In the genomic region with DNA sequence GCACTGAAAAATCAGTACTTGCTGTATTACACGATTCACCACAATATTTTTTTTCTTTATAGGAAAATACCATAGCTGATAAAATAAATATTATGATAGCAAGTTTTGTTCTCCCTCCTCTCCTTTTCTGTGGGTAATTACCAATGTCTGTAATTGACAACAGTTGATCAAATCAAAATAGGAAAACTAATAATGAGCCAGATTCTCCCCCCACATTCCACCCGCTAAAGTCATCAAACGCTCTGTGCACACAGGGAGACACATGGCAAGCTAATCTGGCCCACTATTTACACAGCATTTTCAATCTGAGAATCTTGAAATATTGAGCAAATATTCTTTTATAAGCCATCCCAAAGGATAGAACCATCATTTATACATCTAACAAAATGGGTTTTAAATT, we compare ENCODE assay signal across 26 mouse cellular contexts.
DNase-seq lines count a peak whose midpoint lies in the region; TF ChIP-seq lines count a peak whose summit lies in the region.
"Had no signal": no experiment of that assay in that cellular context is flagged by ENCODE, and none has a peak within 500 bp of the region (broad histone marks: within the 10 kb centered on the region; RNA-seq: fewer than 3 reads in every experiment).

No protein-coding gene starts in this region.

- no peak overlapping the region for H3K27ac ChIP-seq in layer of hippocampus, adult 2 months
- H3K27ac ChIP-seq: embryonic facial prominence, embryonic 10.5 days; embryonic facial prominence, embryonic 13.5 days; forebrain, embryonic 13.5 days; heart, adult 2 months; heart, embryonic 10.5 days; heart, embryonic 13.5 days; hindbrain, embryonic 14.5 days had no signal

- no peak overlapping the region for H3K4me3 ChIP-seq in layer of hippocampus, adult 2 months
- H3K4me3 ChIP-seq: embryonic facial prominence, embryonic 10.5 days; embryonic facial prominence, embryonic 13.5 days; erythroblast, embryonic 14.5 days; forebrain, embryonic 13.5 days; heart, adult 2 months; heart, embryonic 10.5 days; heart, embryonic 13.5 days had no signal

- TF ChIP-seq CTCF in layer of hippocampus, adult 2 months (conservative IDR thresholded peaks at IDR 0.05) = no peak

- DNase-seq in layer of hippocampus, adult 11-12 months (ENCODE audit: low spot score) = peak; percentile 8
- DNase-seq in layer of hippocampus, adult 9-10 months (ENCODE audit: low spot score) = no peak
- DNase-seq in layer of hippocampus, adult 2 months (ENCODE audit: low spot score in 2 of 2) = peak; percentile 34 to 54
- peak; percentile 7 to 14 for DNase-seq in layer of hippocampus, postnatal 10 days (ENCODE audit: low spot score in 2 of 2)
- DNase-seq in ovary, postnatal 36 days (ENCODE audit: low spot score) = no peak
- DNase-seq in retina, embryonic 14.5 days (ENCODE audit: low spot score) = no peak
- no peak for DNase-seq in cerebellum, postnatal 25 days
- DNase-seq: adrenal gland, adult 8-10 months; adrenal gland, postnatal 25 days; cerebellum, adult 11 months; cerebellum, adult 2 months; cerebellum, adult 9-11 months; cerebellum, postnatal 36 days; embryo, embryonic 11 days; gastrocnemius, postnatal 10 days; gastrocnemius, postnatal 36 days; heart, adult 2 months; heart, postnatal 14 days; heart, postnatal 4 days had no signal

Comparison
In these comparisons a context has a peak if more than half of its experiments do, and no peak if none do; other contexts are left out.
1. DNase-seq: peak in layer of hippocampus, adult 11-12 months (single experiment), layer of hippocampus, adult 2 months (2 of 2) and layer of hippocampus, postnatal 10 days (2 of 2); none in layer of hippocampus, adult 9-10 months (single experiment), ovary, postnatal 36 days (single experiment), retina, embryonic 14.5 days (single experiment) and cerebellum, postnatal 25 days (0 of 2).